Mouse (Mus musculus) urinary bladder, postnatal 10 days (tissue): ENCODE measurements around the gene Rock2.

Experiments
- DNase-seq: peaks from one replicate; pipeline ENCODE4 v3.0.0; 2022; ENCODE audit warnings: low spot score

Rock2 gene

GRCm38 (mm10) chr12:16900625-16901222 lies 6.0 kb downstream of the Rock2 start:
- no peak for DNase-seq

- no peak for DNase-seq
Observed at GRCm38 (mm10) chr12:16903949-16904635, 9.4 kb downstream of the Rock2 start.

GRCm38 (mm10) chr12:16907282-16907846 lies 12.7 kb downstream of the Rock2 start:
- DNase-seq: no peak

- no peak for DNase-seq
Observed at GRCm38 (mm10) chr12:16907953-16908648, 13.4 kb downstream of the Rock2 start.

GRCm38 (mm10) chr12:16911524-16911923 lies 16.8 kb downstream of the Rock2 start:
- DNase-seq: no peak

- DNase-seq: no peak
Observed at GRCm38 (mm10) chr12:16912600-16912999, 17.9 kb downstream of the Rock2 start.

- DNase-seq: no peak
Observed at GRCm38 (mm10) chr12:16920186-16920860, 25.6 kb downstream of the Rock2 start.

- no peak for DNase-seq
Observed at GRCm38 (mm10) chr12:16927889-16928288, 33.2 kb downstream of the Rock2 start.

GRCm38 (mm10) chr12:16934423-16934822 lies 39.7 kb downstream of the Rock2 start:
- no peak for DNase-seq

GRCm38 (mm10) chr12:16941976-16942375 lies 47.3 kb downstream of the Rock2 start:
- no peak for DNase-seq

- DNase-seq: no peak
Observed at GRCm38 (mm10) chr12:16948239-16948638, 53.5 kb downstream of the Rock2 start.

GRCm38 (mm10) chr12:16958851-16959250 lies 64.2 kb downstream of the Rock2 start:
- no peak for DNase-seq

- no peak for DNase-seq
Observed at GRCm38 (mm10) chr12:16963354-16963753, 68.7 kb downstream of the Rock2 start.

- DNase-seq: no peak
Observed at GRCm38 (mm10) chr12:16966811-16967210, 72.1 kb downstream of the Rock2 start.

GRCm38 (mm10) chr12:16977120-16977519 lies 82.4 kb downstream of the Rock2 start:
- no peak for DNase-seq

GRCm38 (mm10) chr12:16985778-16986177 lies 91.1 kb downstream of the Rock2 start:
- no peak for DNase-seq

GRCm38 (mm10) chr12:16991376-16991775 lies 96.7 kb downstream of the Rock2 start:
- no peak for DNase-seq

GRCm38 (mm10) chr12:16992355-16992754 lies 97.7 kb downstream of the Rock2 start:
- no peak for DNase-seq

GRCm38 (mm10) chr12:16994291-16994690 lies 99.6 kb downstream of the Rock2 start:
- no peak for DNase-seq

GRCm38 (mm10) chr12:16996281-16996680 lies 101.6 kb downstream of the Rock2 start:
- no peak for DNase-seq

- no peak for DNase-seq
Observed at GRCm38 (mm10) chr12:16996886-16997462, 102.3 kb downstream of the Rock2 start.

GRCm38 (mm10) chr12:16999146-16999545 lies 104.5 kb downstream of the Rock2 start:
- DNase-seq: no peak
